Mouse (Mus musculus): Measurements from ENCODE around the gene Dctn3. TPM values are rescaled to one million over a fixed set of nuclear protein-coding genes. Genes with fewer than 3 reads are reported as not detected.
"Not testable (repeated sequence)": the region's sequence is repeated elsewhere in the genome, so short reads cannot be mapped to it uniquely, and the experiment has no call there.

Gene Dctn3
- polyA plus RNA-seq, 1 experiment from 2014 or later: 143 TPM

DNA sequence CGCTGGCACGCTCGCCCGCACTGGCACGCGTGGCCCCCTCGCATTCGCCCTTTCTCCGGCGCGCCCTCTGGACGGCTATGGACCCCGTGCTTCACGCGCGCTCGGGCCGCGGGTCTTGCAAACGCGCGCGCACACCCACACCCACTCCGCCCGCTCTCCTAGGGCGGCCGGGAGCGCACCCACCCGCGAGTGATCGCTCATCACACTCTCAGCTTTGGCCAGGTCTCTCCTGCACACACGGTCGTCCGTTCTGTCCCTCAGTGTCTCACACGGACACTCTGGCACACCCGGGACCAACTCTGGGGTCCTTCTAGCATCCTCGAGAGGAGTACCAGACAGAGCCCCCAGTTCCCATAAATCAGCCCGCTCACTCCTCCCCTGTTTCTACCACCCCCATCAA lies 27.2 kb downstream of the Dctn3 start:
- H3K4me2 ChIP-seq (ENCODE audit: low read depth, low read length); H3K4me1 ChIP-seq (ENCODE audit: control insufficient read depth, insufficient read depth, low read length); H3K9ac ChIP-seq (ENCODE audit: low read depth, low read length); ATAC-seq; H3K36me3 ChIP-seq (ENCODE audit: control insufficient read depth, insufficient read depth, low read length); H3K9me3 ChIP-seq (ENCODE audit: control insufficient read depth, low read length); H3K4me3 ChIP-seq (ENCODE audit: low read length); H3K27me3 ChIP-seq (replicated peaks; ENCODE audit: control insufficient read depth, insufficient read depth, low read length); H3K27ac ChIP-seq (ENCODE audit: low read length): not testable (repeated sequence)
- 8% methylated on average over 20 of the region's 38 CpGs for WGBS

GRCm38 (mm10) chr4:41693511-41693910 lies 29.5 kb downstream of the Dctn3 start:
- H3K9me3 ChIP-seq (ENCODE audit: control insufficient read depth, low read length); H3K9ac ChIP-seq (ENCODE audit: low read depth, low read length); H3K4me2 ChIP-seq (ENCODE audit: low read depth, low read length); H3K27ac ChIP-seq (ENCODE audit: low read length); ATAC-seq; H3K36me3 ChIP-seq (ENCODE audit: control insufficient read depth, insufficient read depth, low read length); H3K4me3 ChIP-seq (ENCODE audit: low read length); H3K27me3 ChIP-seq (replicated peaks; ENCODE audit: control insufficient read depth, insufficient read depth, low read length); H3K4me1 ChIP-seq (ENCODE audit: control insufficient read depth, insufficient read depth, low read length): not testable (repeated sequence)
- 15% methylated on average over 4 of the region's 4 CpGs for WGBS

- not testable (repeated sequence) for H3K27me3 ChIP-seq (replicated peaks; ENCODE audit: control insufficient read depth, insufficient read depth, low read length); ATAC-seq; H3K27ac ChIP-seq (ENCODE audit: low read length); H3K9me3 ChIP-seq (ENCODE audit: control insufficient read depth, low read length); H3K4me3 ChIP-seq (ENCODE audit: low read length); H3K36me3 ChIP-seq (ENCODE audit: control insufficient read depth, insufficient read depth, low read length); H3K9ac ChIP-seq (ENCODE audit: low read depth, low read length); H3K4me1 ChIP-seq (ENCODE audit: control insufficient read depth, insufficient read depth, low read length); H3K4me2 ChIP-seq (ENCODE audit: low read depth, low read length)
- WGBS: no CpG with 5 or more reads among the region's 4 CpGs
These were observed 33.0 kb downstream of the Dctn3 start for GRCm38 (mm10) chr4:41690014-41690413.

DNA sequence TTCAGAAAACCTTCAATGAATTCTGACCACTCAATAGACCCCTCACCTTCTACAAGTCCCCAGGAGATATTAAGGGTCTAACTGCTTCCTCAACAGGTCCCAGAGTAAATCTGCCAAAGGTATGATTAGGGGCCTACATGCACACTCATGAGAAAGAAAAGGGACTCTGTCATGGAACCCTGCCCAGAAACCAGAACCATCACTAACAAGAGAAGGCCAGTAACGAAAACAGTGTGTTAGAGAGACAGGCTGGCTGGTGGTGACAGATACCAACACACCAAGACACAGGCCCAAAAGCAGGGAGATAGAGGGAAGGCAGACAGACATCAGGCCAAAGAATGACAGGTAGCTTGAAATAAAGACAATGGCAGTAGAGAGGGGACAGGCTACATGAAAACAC lies 34.4 kb downstream of the Dctn3 start:
- not testable (repeated sequence) for ATAC-seq; H3K4me3 ChIP-seq (ENCODE audit: low read length); H3K9me3 ChIP-seq (ENCODE audit: control insufficient read depth, low read length); H3K4me1 ChIP-seq (ENCODE audit: control insufficient read depth, insufficient read depth, low read length); H3K27me3 ChIP-seq (replicated peaks; ENCODE audit: control insufficient read depth, insufficient read depth, low read length); H3K4me2 ChIP-seq (ENCODE audit: low read depth, low read length); H3K27ac ChIP-seq (ENCODE audit: low read length); H3K9ac ChIP-seq (ENCODE audit: low read depth, low read length); H3K36me3 ChIP-seq (ENCODE audit: control insufficient read depth, insufficient read depth, low read length)
- 66% methylated on average over 1 of the region's 1 CpGs for WGBS

- H3K4me1 ChIP-seq (ENCODE audit: control insufficient read depth, insufficient read depth, low read length); H3K9me3 ChIP-seq (ENCODE audit: control insufficient read depth, low read length); H3K9ac ChIP-seq (ENCODE audit: low read depth, low read length); H3K4me2 ChIP-seq (ENCODE audit: low read depth, low read length); H3K27ac ChIP-seq (ENCODE audit: low read length); ATAC-seq; H3K36me3 ChIP-seq (ENCODE audit: control insufficient read depth, insufficient read depth, low read length); H3K27me3 ChIP-seq (replicated peaks; ENCODE audit: control insufficient read depth, insufficient read depth, low read length); H3K4me3 ChIP-seq (ENCODE audit: low read length): not testable (repeated sequence)
- WGBS: 63% methylated on average over 9 of the region's 10 CpGs
These were observed 37.0 kb downstream of the Dctn3 start for GRCm38 (mm10) chr4:41685882-41686492.

GRCm38 (mm10) chr4:41684931-41685453 lies 38.0 kb downstream of the Dctn3 start:
- WGBS: 2% methylated on average over 14 of the region's 14 CpGs
- not testable (repeated sequence) for H3K36me3 ChIP-seq (ENCODE audit: control insufficient read depth, insufficient read depth, low read length); H3K9ac ChIP-seq (ENCODE audit: low read depth, low read length); H3K27me3 ChIP-seq (replicated peaks; ENCODE audit: control insufficient read depth, insufficient read depth, low read length); ATAC-seq; H3K4me3 ChIP-seq (ENCODE audit: low read length); H3K4me2 ChIP-seq (ENCODE audit: low read depth, low read length); H3K9me3 ChIP-seq (ENCODE audit: control insufficient read depth, low read length); H3K27ac ChIP-seq (ENCODE audit: low read length)
- peaks cover 15% of the 10 kb centered on the region for H3K4me1 ChIP-seq (ENCODE audit: control insufficient read depth, insufficient read depth, low read length)

- H3K4me2 ChIP-seq (ENCODE audit: low read depth, low read length); H3K36me3 ChIP-seq (ENCODE audit: control insufficient read depth, insufficient read depth, low read length); H3K9ac ChIP-seq (ENCODE audit: low read depth, low read length); H3K27ac ChIP-seq (ENCODE audit: low read length); H3K27me3 ChIP-seq (replicated peaks; ENCODE audit: control insufficient read depth, insufficient read depth, low read length); H3K9me3 ChIP-seq (ENCODE audit: control insufficient read depth, low read length); H3K4me3 ChIP-seq (ENCODE audit: low read length); ATAC-seq: not testable (repeated sequence)
- peaks cover 22% of the 10 kb centered on the region for H3K4me1 ChIP-seq (ENCODE audit: control insufficient read depth, insufficient read depth, low read length)
- WGBS: 7% methylated on average over 22 of the region's 27 CpGs
These were observed 38.6 kb downstream of the Dctn3 start for GRCm38 (mm10) chr4:41684131-41684930.

DNA sequence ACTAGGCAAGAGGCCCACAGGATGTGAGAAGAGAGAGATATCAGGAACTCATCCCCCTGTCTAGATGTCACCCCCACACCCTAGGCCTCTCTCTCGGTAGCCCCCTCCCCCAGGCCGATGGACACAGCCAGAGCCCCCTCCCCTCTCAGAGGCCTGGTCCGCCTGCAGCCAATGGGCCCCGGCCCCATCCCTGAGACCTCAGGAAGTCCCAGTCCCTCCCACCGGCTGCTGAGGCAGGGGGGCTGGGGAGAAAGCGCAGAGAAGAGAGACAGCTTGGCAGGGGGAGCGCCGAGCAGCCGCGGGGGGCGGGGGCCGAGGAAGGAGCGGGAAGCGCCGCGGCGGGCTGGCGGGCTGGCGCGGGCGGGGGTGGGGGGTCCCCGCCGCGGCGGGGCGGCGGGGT lies 39.7 kb downstream of the Dctn3 start:
- not testable (repeated sequence) for H3K4me2 ChIP-seq (ENCODE audit: low read depth, low read length); H3K9me3 ChIP-seq (ENCODE audit: control insufficient read depth, low read length); H3K36me3 ChIP-seq (ENCODE audit: control insufficient read depth, insufficient read depth, low read length); H3K9ac ChIP-seq (ENCODE audit: low read depth, low read length); H3K27ac ChIP-seq (ENCODE audit: low read length); H3K27me3 ChIP-seq (replicated peaks; ENCODE audit: control insufficient read depth, insufficient read depth, low read length)
- 7% methylated on average over 5 of the region's 27 CpGs for WGBS
- ATAC-seq: peak; percentile 58
- Histone ChIP-seq H3K4me3 (ENCODE audit: low read length) (0 out of 2 replicates have a peak overlapping the region, but pooled peaks have one; percentile 16), H3K4me1 (ENCODE audit: control insufficient read depth, insufficient read depth, low read length) (peaks cover 29% of the 10 kb centered on the region)

- WGBS: 23% methylated on average over 6 of the region's 6 CpGs
- ATAC-seq: no peak
- H3K9ac ChIP-seq (ENCODE audit: low read depth, low read length): no peak overlapping the region
- no peak overlapping the region for H3K4me3 ChIP-seq (ENCODE audit: low read length)
- peak overlapping the region; percentile 30 for H3K27ac ChIP-seq (ENCODE audit: low read length)
- H3K27me3 ChIP-seq (replicated peaks; ENCODE audit: control insufficient read depth, insufficient read depth, low read length): peaks cover 9% of the 10 kb centered on the region; the same call in 1 of the 2 replicates
- H3K4me1 ChIP-seq (ENCODE audit: control insufficient read depth, insufficient read depth, low read length): peaks cover 29% of the 10 kb centered on the region
- H3K9me3 ChIP-seq (ENCODE audit: control insufficient read depth, low read length): no peaks in the 10 kb centered on the region
- no peaks in the 10 kb centered on the region for H3K36me3 ChIP-seq (ENCODE audit: control insufficient read depth, insufficient read depth, low read length)
- no peak overlapping the region for H3K4me2 ChIP-seq (ENCODE audit: low read depth, low read length)
These were observed 40.2 kb downstream of the Dctn3 start for GRCm38 (mm10) chr4:41682789-41683188.

Measured in intestine, embryonic 16.5 days (tissue).